Mouse (Mus musculus): ENCODE results near the gene Cx3cr1. TPM values are rescaled to one million over a fixed set of nuclear protein-coding genes. Genes with fewer than 3 reads are reported as not detected.

The Cx3cr1 gene
- polyA plus RNA-seq, 1 experiment from 2014 or later: 7.6 TPM

DNA sequence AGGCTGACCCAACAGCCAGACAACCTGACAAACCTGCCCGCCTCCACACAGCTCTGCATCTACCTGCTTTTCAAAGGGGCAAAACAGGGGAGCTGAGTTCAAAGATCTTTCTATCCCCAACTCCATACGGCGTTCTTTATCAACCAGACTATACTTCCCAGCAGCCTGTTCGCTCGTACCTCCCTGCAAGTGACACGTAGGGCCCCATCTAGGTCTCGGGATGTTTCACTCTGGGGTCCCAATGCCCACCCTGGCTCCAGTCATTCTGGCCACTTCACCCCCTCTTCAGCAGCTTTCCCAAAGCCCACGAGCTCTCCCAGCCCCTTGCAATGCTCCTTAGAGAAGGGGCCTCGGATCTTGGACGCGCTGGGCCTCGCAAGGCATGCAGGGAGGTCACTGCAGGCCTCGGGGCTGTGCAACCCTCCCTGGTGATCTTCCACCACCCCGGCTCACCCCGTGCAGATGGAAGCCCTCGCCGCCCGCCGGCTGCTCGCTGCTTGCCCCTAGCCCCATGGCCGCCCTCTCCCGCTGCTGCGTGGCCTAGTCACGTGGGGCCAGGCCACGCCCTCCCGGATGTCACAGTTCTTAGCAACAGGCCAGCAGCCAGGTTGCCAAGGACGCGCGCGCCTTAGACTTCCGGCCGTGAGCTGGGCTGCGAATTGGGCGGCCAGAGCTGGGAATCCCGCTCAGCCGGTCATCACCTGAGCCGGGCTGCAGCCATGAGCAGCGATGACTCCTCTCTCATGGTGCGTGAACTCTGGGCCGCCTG, 132.5 kb downstream of the Cx3cr1 start, which contains the start of the genes Gorasp1 and Ttc21a:
Gene Gorasp1 (minus strand): TSS at position 561 of the 769 bp plus-strand sequence.
Gene Ttc21a (plus strand): TSS at position 602 of the 769 bp plus-strand sequence.
- peak; percentile 96 for ATAC-seq (replicated peaks; ENCODE audit: low FRiP score, low TSS enrichment, low read depth)
- 0 out of 2 replicates have a peak, but pooled peaks cover 6% of the 10 kb centered on the region for H3K36me3 ChIP-seq (ENCODE audit: control insufficient read depth, insufficient read depth, low read length)
- 2% methylated on average over 39 of the region's 40 CpGs for WGBS

DNA sequence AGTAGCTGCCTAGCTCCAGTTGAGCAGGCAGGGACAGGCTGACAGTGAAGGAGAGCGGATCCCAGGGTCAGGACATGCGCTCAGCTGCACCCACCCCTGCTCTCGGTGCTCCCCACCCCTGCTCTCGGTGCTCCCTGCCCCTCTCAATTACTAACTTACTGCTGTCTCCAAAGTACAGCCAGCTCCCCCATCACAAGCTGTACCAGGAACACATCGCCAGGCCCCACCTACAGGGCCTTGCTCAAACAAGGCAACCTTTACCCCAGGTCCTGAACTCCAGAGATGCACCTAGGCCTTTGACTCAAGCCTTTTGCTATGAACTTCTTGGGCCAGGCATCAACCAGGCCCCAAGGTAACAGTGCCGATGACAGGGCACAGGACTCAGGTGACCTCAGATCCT, 136.0 kb downstream of the Cx3cr1 start:
- Histone ChIP-seq H3K9me3 (ENCODE audit: control insufficient read depth, low read length) (no peaks in the 10 kb centered on the region), H3K4me3 (ENCODE audit: low read depth, low read length) (no peak overlapping the region)

More for the DNA sequence above, 132.5 kb downstream of the Cx3cr1 start, which contains the start of the genes Gorasp1 and Ttc21a:
- peak; percentile 96 for DNase-seq (ENCODE audit: low spot score)
- H3K4me2 ChIP-seq (ENCODE audit: low read length): peak within 1 kb of the TSS; percentile 93
- H3K4me3 ChIP-seq (ENCODE audit: low read depth, low read length): peak within 1 kb of the TSS; percentile 77
- peak within 1 kb of the TSS; percentile 72 for H3K27ac ChIP-seq (ENCODE audit: low read depth)
- H3K9me3 ChIP-seq (ENCODE audit: control insufficient read depth, low read length): no peaks in the 10 kb centered on the region
- H3K27me3 ChIP-seq (replicated peaks; ENCODE audit: control insufficient read depth, insufficient read depth, low read length): no peaks in the 10 kb centered on the region
- H3K4me1 ChIP-seq (replicated peaks; ENCODE audit: control insufficient read depth, insufficient read depth, low read length): peaks cover 7% of the 10 kb centered on the region; the same call in 1 of the 2 replicates
- H3K9ac ChIP-seq (ENCODE audit: low read length): peak within 1 kb of the TSS; percentile 75

DNA sequence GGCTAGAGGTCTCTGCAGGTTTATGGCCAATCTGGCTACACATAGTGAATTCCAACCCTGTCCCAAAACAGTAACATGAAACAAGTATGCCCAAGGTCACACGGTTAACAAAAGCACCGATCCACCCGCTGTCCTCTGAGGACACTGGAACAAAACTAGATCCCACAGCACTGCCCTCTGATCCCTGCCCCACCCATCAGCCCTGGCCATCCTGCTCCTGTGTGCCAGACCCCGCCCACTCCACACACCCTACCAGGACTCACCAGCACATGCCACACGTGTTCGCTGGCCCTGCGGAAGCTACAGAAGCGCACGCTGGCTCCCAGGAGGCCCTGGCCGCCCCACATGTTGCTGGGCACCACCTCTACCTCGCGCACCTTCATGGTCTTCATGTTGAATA, 137.3 kb downstream of the Cx3cr1 start:
- H3K27me3 ChIP-seq (replicated peaks; ENCODE audit: control insufficient read depth, insufficient read depth, low read length): no peaks in the 10 kb centered on the region
- 85% methylated on average over 12 of the region's 12 CpGs for WGBS
- no peak overlapping the region for H3K4me3 ChIP-seq (ENCODE audit: low read depth, low read length)
- H3K27ac ChIP-seq (ENCODE audit: low read depth): no peak overlapping the region
- peaks cover 49% of the 10 kb centered on the region for H3K36me3 ChIP-seq (ENCODE audit: control insufficient read depth, insufficient read depth, low read length)
- ATAC-seq (replicated peaks; ENCODE audit: low FRiP score, low TSS enrichment, low read depth) (no peak), DNase-seq (ENCODE audit: low spot score) (no peak)
- H3K9me3 ChIP-seq (ENCODE audit: control insufficient read depth, low read length): no peaks in the 10 kb centered on the region
- no peak overlapping the region for H3K4me2 ChIP-seq (ENCODE audit: low read length)
- no peak overlapping the region for H3K9ac ChIP-seq (ENCODE audit: low read length)
- H3K4me1 ChIP-seq (replicated peaks; ENCODE audit: control insufficient read depth, insufficient read depth, low read length): peaks cover 7% of the 10 kb centered on the region; the same call in 1 of the 2 replicates

More for the DNA sequence above, 136.0 kb downstream of the Cx3cr1 start:
- no peaks in the 10 kb centered on the region for H3K27me3 ChIP-seq (replicated peaks; ENCODE audit: control insufficient read depth, insufficient read depth, low read length)
- H3K27ac ChIP-seq (ENCODE audit: low read depth): no peak overlapping the region
- H3K4me2 ChIP-seq (ENCODE audit: low read length): no peak overlapping the region
- ATAC-seq (replicated peaks; ENCODE audit: low FRiP score, low TSS enrichment, low read depth): no peak
- H3K9ac ChIP-seq (ENCODE audit: low read length): no peak overlapping the region
- peaks cover 36% of the 10 kb centered on the region for H3K36me3 ChIP-seq (ENCODE audit: control insufficient read depth, insufficient read depth, low read length)
- DNase-seq (ENCODE audit: low spot score): no peak
- WGBS: 92% methylated on average over 6 of the region's 6 CpGs
- peaks cover 7% of the 10 kb centered on the region; the same call in 1 of the 2 replicates for H3K4me1 ChIP-seq (replicated peaks; ENCODE audit: control insufficient read depth, insufficient read depth, low read length)

DNA sequence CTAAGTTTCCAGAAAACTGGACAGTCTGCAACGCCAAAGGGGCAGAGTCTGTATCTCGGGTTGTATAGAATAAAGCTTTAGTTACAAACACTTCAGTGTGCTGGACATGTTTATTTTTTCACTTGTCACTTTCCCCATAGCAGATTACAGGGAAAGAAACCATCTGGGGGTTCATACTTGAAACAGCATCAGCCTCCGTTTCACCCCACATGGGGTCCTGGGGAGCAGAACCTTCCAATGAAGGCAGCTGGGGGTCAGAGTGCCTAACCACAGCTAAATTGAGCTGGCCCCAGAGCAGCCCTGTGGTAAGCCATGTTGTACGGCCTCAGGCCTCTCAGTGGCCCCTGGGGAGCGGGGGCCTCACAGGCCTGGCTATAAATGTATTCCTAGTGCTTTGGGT, 143.2 kb downstream of the Cx3cr1 start:
- no peak for ATAC-seq (replicated peaks; ENCODE audit: low FRiP score, low TSS enrichment, low read depth)
- Histone ChIP-seq H3K4me1 (replicated peaks; ENCODE audit: control insufficient read depth, insufficient read depth, low read length) (no peaks in the 10 kb centered on the region), H3K27me3 (replicated peaks; ENCODE audit: control insufficient read depth, insufficient read depth, low read length) (no peaks in the 10 kb centered on the region), H3K4me3 (ENCODE audit: low read depth, low read length) (no peak overlapping the region), H3K9ac (ENCODE audit: low read length) (no peak overlapping the region), H3K4me2 (ENCODE audit: low read length) (no peak overlapping the region), H3K36me3 (ENCODE audit: control insufficient read depth, insufficient read depth, low read length) (peaks cover 91% of the 10 kb centered on the region), H3K27ac (ENCODE audit: low read depth) (no peak overlapping the region; the same call in 1 of the 2 replicates), H3K9me3 (ENCODE audit: control insufficient read depth, low read length) (no peaks in the 10 kb centered on the region)
- DNase-seq (ENCODE audit: low spot score): no peak
- WGBS: 69% methylated on average over 5 of the region's 5 CpGs

DNA sequence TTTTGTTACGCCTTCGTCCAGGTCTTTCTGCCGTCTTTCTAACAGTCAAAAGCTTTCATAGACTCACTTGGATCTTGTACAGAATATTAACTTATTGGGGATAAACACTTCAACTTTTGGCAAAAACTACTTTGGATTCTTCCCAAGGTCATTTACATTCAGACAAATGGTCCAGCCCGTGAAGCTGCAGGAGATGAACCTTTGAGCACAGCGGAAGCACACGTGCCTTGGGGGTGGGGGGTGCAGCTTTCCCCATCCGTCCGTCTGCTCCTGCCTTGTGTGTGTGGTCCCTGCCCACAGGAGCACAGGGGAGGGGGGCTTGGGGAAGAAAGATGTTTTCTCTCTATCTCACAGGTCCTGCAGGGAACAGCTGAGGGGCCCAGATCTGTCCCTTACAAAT, 143.9 kb downstream of the Cx3cr1 start:
- no peak overlapping the region for H3K4me3 ChIP-seq (ENCODE audit: low read depth, low read length)
- DNase-seq (ENCODE audit: low spot score) (no peak), ATAC-seq (replicated peaks; ENCODE audit: low FRiP score, low TSS enrichment, low read depth) (no peak)
- 65% methylated on average over 8 of the region's 8 CpGs for WGBS
- H3K36me3 ChIP-seq (ENCODE audit: control insufficient read depth, insufficient read depth, low read length): peaks cover 91% of the 10 kb centered on the region
- H3K27ac ChIP-seq (ENCODE audit: low read depth): peak overlapping the region; percentile 14; the same call in 1 of the 2 replicates
- no peaks in the 10 kb centered on the region for H3K4me1 ChIP-seq (replicated peaks; ENCODE audit: control insufficient read depth, insufficient read depth, low read length)
- H3K9ac ChIP-seq (ENCODE audit: low read length): no peak overlapping the region
- H3K4me2 ChIP-seq (ENCODE audit: low read length): no peak overlapping the region
- H3K9me3 ChIP-seq (ENCODE audit: control insufficient read depth, low read length): no peaks in the 10 kb centered on the region
- no peaks in the 10 kb centered on the region for H3K27me3 ChIP-seq (replicated peaks; ENCODE audit: control insufficient read depth, insufficient read depth, low read length)

DNA sequence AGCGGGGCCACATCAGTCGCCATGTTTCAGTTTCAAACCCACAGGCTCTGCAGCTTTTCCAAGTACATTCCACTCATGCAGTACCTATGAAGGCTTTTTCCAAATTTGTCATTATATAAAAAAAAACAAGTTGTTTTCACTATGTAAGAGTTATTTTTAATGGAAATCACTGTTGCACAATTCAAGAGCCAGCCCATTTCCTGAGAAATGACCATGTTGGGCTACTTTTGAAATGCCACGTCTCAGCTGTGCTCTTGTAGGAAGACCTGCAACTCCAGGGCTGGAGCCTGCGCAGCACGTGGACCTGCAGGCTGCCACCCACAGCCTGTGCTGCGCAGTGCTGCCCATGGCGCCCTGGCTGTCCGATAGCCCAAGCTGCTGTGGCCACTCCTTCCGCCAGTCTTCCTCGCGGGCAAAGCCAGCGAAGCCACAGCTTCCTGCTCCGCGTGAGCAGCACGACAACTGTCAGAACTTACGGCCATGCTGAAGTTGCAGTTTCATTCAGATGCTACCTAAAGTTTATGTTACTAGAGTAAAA, 144.5 kb downstream of the Cx3cr1 start:
- Histone ChIP-seq H3K4me2 (ENCODE audit: low read length) (no peak overlapping the region), H3K27me3 (replicated peaks; ENCODE audit: control insufficient read depth, insufficient read depth, low read length) (no peaks in the 10 kb centered on the region), H3K36me3 (ENCODE audit: control insufficient read depth, insufficient read depth, low read length) (peaks cover 92% of the 10 kb centered on the region), H3K27ac (ENCODE audit: low read depth) (0 out of 2 replicates have a peak overlapping the region, but pooled peaks have one; percentile 14), H3K9me3 (ENCODE audit: control insufficient read depth, low read length) (no peaks in the 10 kb centered on the region), H3K9ac (ENCODE audit: low read length) (no peak overlapping the region), H3K4me1 (replicated peaks; ENCODE audit: control insufficient read depth, insufficient read depth, low read length) (no peaks in the 10 kb centered on the region), H3K4me3 (ENCODE audit: low read depth, low read length) (no peak overlapping the region)
- no peak for DNase-seq (ENCODE audit: low spot score)
- ATAC-seq (replicated peaks; ENCODE audit: low FRiP score, low TSS enrichment, low read depth): no peak
- 87% methylated on average over 16 of the region's 16 CpGs for WGBS

GRCm38 (mm10) chr9:119923462-119923861, 146.2 kb downstream of the Cx3cr1 start:
- Histone ChIP-seq H3K9me3 (ENCODE audit: control insufficient read depth, low read length) (no peaks in the 10 kb centered on the region), H3K4me2 (ENCODE audit: low read length) (no peak overlapping the region), H3K4me1 (replicated peaks; ENCODE audit: control insufficient read depth, insufficient read depth, low read length) (no peaks in the 10 kb centered on the region), H3K27me3 (replicated peaks; ENCODE audit: control insufficient read depth, insufficient read depth, low read length) (no peaks in the 10 kb centered on the region), H3K9ac (ENCODE audit: low read length) (no peak overlapping the region), H3K4me3 (ENCODE audit: low read depth, low read length) (no peak overlapping the region), H3K27ac (ENCODE audit: low read depth) (no peak overlapping the region), H3K36me3 (ENCODE audit: control insufficient read depth, insufficient read depth, low read length) (peaks cover 90% of the 10 kb centered on the region)
- 86% methylated on average over 4 of the region's 4 CpGs for WGBS
- ATAC-seq (replicated peaks; ENCODE audit: low FRiP score, low TSS enrichment, low read depth): no peak
- no peak for DNase-seq (ENCODE audit: low spot score)

DNA sequence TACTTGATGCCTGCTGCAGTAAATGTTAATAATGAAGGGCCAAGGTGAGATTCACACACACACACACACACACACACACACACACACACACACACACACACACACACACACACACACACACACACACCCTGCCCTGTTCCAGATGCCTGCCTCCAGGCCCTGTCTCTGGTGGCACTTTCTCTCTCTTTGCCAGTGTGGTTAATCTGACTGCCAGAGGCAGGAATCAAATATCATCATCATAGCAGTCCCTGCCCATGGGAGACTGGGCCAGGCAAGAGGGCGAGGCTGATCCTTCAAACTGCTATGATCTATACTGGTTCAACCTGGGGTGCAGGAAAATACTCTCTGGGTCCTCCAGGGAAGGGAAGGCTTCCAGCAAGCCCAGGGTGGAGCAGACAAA, 149.8 kb downstream of the Cx3cr1 start:
- DNase-seq (ENCODE audit: low spot score) (no peak), ATAC-seq (replicated peaks; ENCODE audit: low FRiP score, low TSS enrichment, low read depth) (no peak)
- Histone ChIP-seq H3K36me3 (ENCODE audit: control insufficient read depth, insufficient read depth, low read length) (peaks cover 86% of the 10 kb centered on the region), H3K9me3 (ENCODE audit: control insufficient read depth, low read length) (no peaks in the 10 kb centered on the region), H3K4me1 (replicated peaks; ENCODE audit: control insufficient read depth, insufficient read depth, low read length) (no peaks in the 10 kb centered on the region), H3K9ac (ENCODE audit: low read length) (no peak overlapping the region), H3K27ac (ENCODE audit: low read depth) (no peak overlapping the region), H3K4me3 (ENCODE audit: low read depth, low read length) (no peak overlapping the region), H3K27me3 (replicated peaks; ENCODE audit: control insufficient read depth, insufficient read depth, low read length) (no peaks in the 10 kb centered on the region), H3K4me2 (ENCODE audit: low read length) (no peak overlapping the region)
- 81% methylated on average over 1 of the region's 1 CpGs for WGBS

Measured in intestine, embryonic 14.5 days (tissue).